Mouse (Mus musculus): ENCODE measurements around the gene Miox. TPM values are rescaled to one million over a fixed set of nuclear protein-coding genes. Genes with fewer than 3 reads are reported as not detected.

The Miox gene
- polyA plus RNA-seq, 1 experiment from 2014 or later = not detected

- ATAC-seq (ENCODE audit: insufficient read depth) (no peak), DNase-seq (no peak)
- Histone ChIP-seq H3K4me1 (ENCODE audit: insufficient read depth) (peaks cover 3% of the 10 kb centered on the region; the same call in 1 of the 2 replicates), H3K4me3 (ENCODE audit: low read depth, low read length) (no peak overlapping the region), H3K36me3 (ENCODE audit: insufficient read depth) (peaks cover 97% of the 10 kb centered on the region), H3K4me2 (no peak overlapping the region), H3K9me3 (ENCODE audit: low read depth, low read length) (no peaks in the 10 kb centered on the region), H3K9ac (no peak overlapping the region), H3K27me3 (ENCODE audit: insufficient read depth, low read length) (no peaks in the 10 kb centered on the region), H3K27ac (ENCODE audit: low read depth) (no peak overlapping the region)
- TF ChIP-seq CTCF (IDR thresholded peaks at IDR 0.05; ENCODE audit: low read depth) = no peak
- 43% methylated on average over 2 of the region's 2 CpGs for WGBS
These were observed 41.4 kb upstream of the Miox start for GRCm38 (mm10) chr15:89292795-89293194.

GRCm38 (mm10) chr15:89293778-89294177 is 40.4 kb upstream of the Miox start:
- ATAC-seq (ENCODE audit: insufficient read depth) (no peak), DNase-seq (no peak)
- H3K4me1 ChIP-seq (ENCODE audit: insufficient read depth) = peaks cover 3% of the 10 kb centered on the region; the same call in 1 of the 2 replicates
- TF ChIP-seq CTCF (IDR thresholded peaks at IDR 0.05; ENCODE audit: low read depth) = no peak
- no peak overlapping the region for H3K4me2 ChIP-seq
- no peak overlapping the region for H3K9ac ChIP-seq
- no peaks in the 10 kb centered on the region for H3K27me3 ChIP-seq (ENCODE audit: insufficient read depth, low read length)
- no peak overlapping the region for H3K4me3 ChIP-seq (ENCODE audit: low read depth, low read length)
- 94% methylated on average over 10 of the region's 10 CpGs for WGBS
- peaks cover 93% of the 10 kb centered on the region for H3K36me3 ChIP-seq (ENCODE audit: insufficient read depth)
- no peak overlapping the region for H3K27ac ChIP-seq (ENCODE audit: low read depth)
- no peaks in the 10 kb centered on the region for H3K9me3 ChIP-seq (ENCODE audit: low read depth, low read length)

- Histone ChIP-seq H3K36me3 (ENCODE audit: insufficient read depth) (peaks cover 90% of the 10 kb centered on the region), H3K9ac (no peak overlapping the region), H3K4me3 (ENCODE audit: low read depth, low read length) (no peak overlapping the region), H3K9me3 (ENCODE audit: low read depth, low read length) (no peaks in the 10 kb centered on the region), H3K4me2 (no peak overlapping the region), H3K4me1 (ENCODE audit: insufficient read depth) (peaks cover 3% of the 10 kb centered on the region; the same call in 1 of the 2 replicates), H3K27me3 (ENCODE audit: insufficient read depth, low read length) (no peaks in the 10 kb centered on the region), H3K27ac (ENCODE audit: low read depth) (no peak overlapping the region)
- peak; percentile 28; the same call in 1 of the 2 replicates for ATAC-seq (ENCODE audit: insufficient read depth)
- no peak for TF ChIP-seq CTCF (IDR thresholded peaks at IDR 0.05; ENCODE audit: low read depth)
- no peak for DNase-seq
- 78% methylated on average over 8 of the region's 8 CpGs for WGBS
These were observed 38.5 kb upstream of the Miox start for GRCm38 (mm10) chr15:89295580-89296165.

- no peak for TF ChIP-seq CTCF (IDR thresholded peaks at IDR 0.05; ENCODE audit: low read depth)
- Histone ChIP-seq H3K4me2 (no peak overlapping the region), H3K27me3 (ENCODE audit: insufficient read depth, low read length) (no peaks in the 10 kb centered on the region), H3K4me1 (ENCODE audit: insufficient read depth) (peaks cover 3% of the 10 kb centered on the region; the same call in 1 of the 2 replicates), H3K9ac (no peak overlapping the region), H3K9me3 (ENCODE audit: low read depth, low read length) (no peaks in the 10 kb centered on the region), H3K27ac (ENCODE audit: low read depth) (no peak overlapping the region), H3K4me3 (ENCODE audit: low read depth, low read length) (no peak overlapping the region), H3K36me3 (ENCODE audit: insufficient read depth) (peaks cover 90% of the 10 kb centered on the region)
- DNase-seq (peak; percentile 89), ATAC-seq (ENCODE audit: insufficient read depth) (peak; percentile 54; the same call in 1 of the 2 replicates)
- 25% methylated on average over 1 of the region's 1 CpGs for WGBS
These were observed 37.7 kb upstream of the Miox start for GRCm38 (mm10) chr15:89296465-89296864.

- Histone ChIP-seq H3K4me2 (no peak overlapping the region), H3K4me1 (ENCODE audit: insufficient read depth) (peaks cover 3% of the 10 kb centered on the region; the same call in 1 of the 2 replicates), H3K9ac (no peak overlapping the region), H3K9me3 (ENCODE audit: low read depth, low read length) (no peaks in the 10 kb centered on the region), H3K4me3 (ENCODE audit: low read depth, low read length) (no peak overlapping the region), H3K27me3 (ENCODE audit: insufficient read depth, low read length) (no peaks in the 10 kb centered on the region), H3K27ac (ENCODE audit: low read depth) (no peak overlapping the region), H3K36me3 (ENCODE audit: insufficient read depth) (peaks cover 90% of the 10 kb centered on the region)
- no peak for DNase-seq
- no peak for ATAC-seq (ENCODE audit: insufficient read depth)
- 100% methylated on average over 2 of the region's 2 CpGs for WGBS
- TF ChIP-seq CTCF (IDR thresholded peaks at IDR 0.05; ENCODE audit: low read depth) = no peak
These were observed 36.5 kb upstream of the Miox start for GRCm38 (mm10) chr15:89297695-89298094.

GRCm38 (mm10) chr15:89300180-89300579 is 34.0 kb upstream of the Miox start:
- H3K27me3 ChIP-seq (ENCODE audit: insufficient read depth, low read length) = no peaks in the 10 kb centered on the region
- no peak overlapping the region for H3K4me3 ChIP-seq (ENCODE audit: low read depth, low read length)
- H3K9me3 ChIP-seq (ENCODE audit: low read depth, low read length) = no peaks in the 10 kb centered on the region
- H3K36me3 ChIP-seq (ENCODE audit: insufficient read depth) = peaks cover 90% of the 10 kb centered on the region
- H3K4me2 ChIP-seq = no peak overlapping the region
- TF ChIP-seq CTCF (IDR thresholded peaks at IDR 0.05; ENCODE audit: low read depth) = no peak
- WGBS = 90% methylated on average over 13 of the region's 13 CpGs
- H3K27ac ChIP-seq (ENCODE audit: low read depth) = no peak overlapping the region
- ATAC-seq (ENCODE audit: insufficient read depth) (no peak), DNase-seq (no peak)
- peaks cover 3% of the 10 kb centered on the region; the same call in 1 of the 2 replicates for H3K4me1 ChIP-seq (ENCODE audit: insufficient read depth)
- H3K9ac ChIP-seq = no peak overlapping the region

- no peak overlapping the region for H3K4me3 ChIP-seq (ENCODE audit: low read depth, low read length)
- no peak overlapping the region for H3K4me2 ChIP-seq
- ATAC-seq (ENCODE audit: insufficient read depth) (no peak), DNase-seq (no peak)
- H3K27ac ChIP-seq (ENCODE audit: low read depth) = no peak overlapping the region
- TF ChIP-seq CTCF (IDR thresholded peaks at IDR 0.05; ENCODE audit: low read depth) = no peak
- peaks cover 3% of the 10 kb centered on the region; the same call in 1 of the 2 replicates for H3K4me1 ChIP-seq (ENCODE audit: insufficient read depth)
- peaks cover 90% of the 10 kb centered on the region for H3K36me3 ChIP-seq (ENCODE audit: insufficient read depth)
- WGBS = 95% methylated on average over 8 of the region's 8 CpGs
- H3K9ac ChIP-seq = no peak overlapping the region
- no peaks in the 10 kb centered on the region for H3K9me3 ChIP-seq (ENCODE audit: low read depth, low read length)
- no peaks in the 10 kb centered on the region for H3K27me3 ChIP-seq (ENCODE audit: insufficient read depth, low read length)
These were observed 33.6 kb upstream of the Miox start for GRCm38 (mm10) chr15:89300600-89300999.

All from lung, embryonic 14.5 days (tissue).